Mouse (Mus musculus): Measurements from ENCODE around the gene C2cd5. TPM values are rescaled to one million over a fixed set of nuclear protein-coding genes. Genes with fewer than 3 reads are reported as not detected.
"Not testable (repeated sequence)": the region's sequence is repeated elsewhere in the genome, so short reads cannot be mapped to it uniquely, and the experiment has no call there.

C2cd5 gene
- polyA plus RNA-seq, 1 experiment = 96.5 TPM

DNA sequence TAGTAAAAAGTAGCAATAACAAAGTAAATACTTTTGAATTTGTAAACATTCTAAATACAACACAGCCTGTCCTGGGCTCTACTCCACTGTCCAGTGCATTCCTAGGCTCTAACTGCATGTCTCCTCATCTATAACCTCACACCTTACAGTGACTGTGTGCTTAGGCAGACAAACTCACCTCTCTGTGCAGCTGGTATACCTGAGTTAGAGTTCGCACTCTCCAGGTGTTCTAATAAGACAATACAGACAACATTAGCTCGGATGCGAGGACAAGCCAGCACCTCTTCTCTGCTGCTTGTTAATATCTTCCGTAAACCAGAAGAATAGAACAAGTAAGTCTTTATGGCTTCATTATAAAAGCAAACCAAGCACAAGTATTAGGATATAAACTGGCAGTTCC, 79.8 kb downstream of the C2cd5 start:
- Histone ChIP-seq H3K27ac (ENCODE audit: insufficient read depth, low read length) (no peak overlapping the region), H3K4me3 (ENCODE audit: insufficient read depth, low read length) (no peak overlapping the region), H3K4me1 (ENCODE audit: control insufficient read depth, insufficient read depth, low read length) (no peaks in the 10 kb centered on the region)
- no peak for TF ChIP-seq POLR2A (IDR thresholded peaks at IDR 0.05; ENCODE audit: extremely low read depth, insufficient read depth, low read length)
- no peak for TF ChIP-seq CTCF (IDR thresholded peaks at IDR 0.05; ENCODE audit: extremely low read depth, insufficient read depth, low read length)

DNA sequence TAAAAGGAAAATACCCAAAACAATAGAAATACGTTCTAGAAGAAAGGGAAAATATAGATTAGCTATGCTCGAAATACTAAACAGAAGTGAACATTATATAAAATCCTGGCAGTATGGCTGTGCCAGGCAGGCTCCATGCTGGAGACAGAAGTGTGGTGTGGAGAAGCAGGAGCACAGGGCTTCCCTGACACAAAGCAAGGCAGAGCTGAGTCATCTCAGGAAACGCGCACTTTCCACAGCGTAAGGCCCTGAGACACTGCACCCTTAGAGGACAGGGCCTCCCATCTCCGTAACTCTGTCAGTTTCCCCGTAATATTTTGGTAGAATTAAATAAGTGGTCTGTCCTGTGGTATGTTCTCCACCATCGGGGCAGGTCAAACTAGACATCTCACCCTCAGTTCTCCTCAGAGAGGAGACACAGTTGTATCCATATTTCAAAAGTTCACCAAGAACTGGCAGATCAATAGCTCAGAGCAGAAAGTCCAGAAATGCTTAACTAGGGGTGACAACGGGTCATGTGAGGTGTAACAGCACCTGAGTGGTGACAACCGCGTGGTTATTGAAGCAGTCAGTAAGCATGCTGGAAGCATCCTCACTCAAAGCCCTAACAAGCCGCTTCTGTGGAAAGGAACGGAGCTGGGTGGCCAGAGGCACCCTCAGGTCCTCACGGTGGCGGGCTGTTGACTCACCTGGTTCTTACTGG, 87.3 kb downstream of the C2cd5 start:
- Histone ChIP-seq H3K27ac (ENCODE audit: insufficient read depth, low read length) (no peak overlapping the region), H3K4me1 (ENCODE audit: control insufficient read depth, insufficient read depth, low read length) (no peaks in the 10 kb centered on the region), H3K4me3 (ENCODE audit: insufficient read depth, low read length) (no peak overlapping the region)
- no peak for TF ChIP-seq POLR2A (IDR thresholded peaks at IDR 0.05; ENCODE audit: extremely low read depth, insufficient read depth, low read length)
- no peak for TF ChIP-seq CTCF (IDR thresholded peaks at IDR 0.05; ENCODE audit: extremely low read depth, insufficient read depth, low read length)

DNA sequence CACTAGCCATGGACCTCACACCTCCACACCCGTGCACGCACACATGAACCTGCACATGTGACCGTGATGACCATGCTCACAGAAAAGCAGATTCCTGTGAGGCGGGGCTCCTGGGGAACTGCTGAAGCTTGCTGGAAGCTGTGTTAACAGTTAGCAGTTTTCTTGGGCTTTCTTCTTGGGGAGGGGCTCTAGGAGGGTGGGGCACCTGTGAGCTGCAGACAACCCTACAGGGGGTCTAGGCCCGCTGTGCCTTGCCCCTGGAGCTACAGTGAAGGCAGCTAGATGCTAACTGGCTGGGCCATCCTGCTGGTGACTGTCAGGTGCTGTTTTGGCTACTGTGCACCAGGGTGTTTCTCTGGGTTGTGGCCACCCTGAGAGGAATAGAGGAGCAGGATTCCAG, 91.1 kb downstream of the C2cd5 start:
- TF ChIP-seq CTCF (IDR thresholded peaks at IDR 0.05; ENCODE audit: extremely low read depth, insufficient read depth, low read length) (no peak), POLR2A (IDR thresholded peaks at IDR 0.05; ENCODE audit: extremely low read depth, insufficient read depth, low read length) (no peak)
- Histone ChIP-seq H3K4me1 (ENCODE audit: control insufficient read depth, insufficient read depth, low read length) (no peaks in the 10 kb centered on the region), H3K4me3 (ENCODE audit: insufficient read depth, low read length) (no peak overlapping the region), H3K27ac (ENCODE audit: insufficient read depth, low read length) (no peak overlapping the region)

DNA sequence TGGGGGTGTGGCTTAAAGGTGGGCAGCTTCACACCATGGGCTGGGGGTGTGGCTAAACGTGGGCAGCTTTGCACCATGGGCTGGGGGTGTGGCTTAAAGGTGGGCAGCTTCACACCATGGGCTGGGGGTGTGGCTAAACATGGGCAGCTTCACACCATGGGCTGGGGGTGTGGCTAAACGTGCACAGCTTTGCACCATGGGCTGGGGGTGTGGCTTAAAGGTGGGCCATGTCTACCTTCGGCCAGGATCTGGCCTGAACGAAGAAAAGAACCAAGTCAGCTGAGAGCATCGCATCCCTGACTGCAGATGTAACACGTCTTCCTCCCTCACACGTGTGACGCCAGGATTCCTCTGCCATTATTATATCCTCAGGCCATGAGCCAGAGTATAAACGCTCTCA, 94.7 kb downstream of the C2cd5 start:
- not testable (repeated sequence) for H3K27ac ChIP-seq (ENCODE audit: insufficient read depth, low read length); H3K4me1 ChIP-seq (ENCODE audit: control insufficient read depth, insufficient read depth, low read length); H3K4me3 ChIP-seq (ENCODE audit: insufficient read depth, low read length)

DNA sequence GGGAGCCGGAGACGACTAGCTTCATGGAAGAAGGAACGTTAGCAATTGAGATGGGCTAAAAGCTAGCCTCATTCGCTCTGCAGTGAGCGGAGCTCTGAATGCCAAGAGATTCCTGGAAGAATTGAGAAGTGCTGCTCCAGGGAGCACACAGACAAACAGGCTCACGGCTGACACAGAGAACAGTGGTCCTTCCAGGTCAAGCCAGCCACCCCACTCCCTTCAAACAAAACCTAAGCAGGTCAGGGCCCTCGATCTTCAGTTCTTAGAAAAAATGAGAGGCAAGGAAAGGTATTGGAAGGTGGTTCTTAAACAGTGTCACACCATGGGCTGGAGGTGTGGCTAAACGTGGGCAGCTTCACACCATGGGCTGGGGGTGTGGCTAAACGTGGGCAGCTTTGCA, 95.1 kb downstream of the C2cd5 start:
- TF ChIP-seq CTCF (IDR thresholded peaks at IDR 0.05; ENCODE audit: extremely low read depth, insufficient read depth, low read length) = no peak
- TF ChIP-seq POLR2A (IDR thresholded peaks at IDR 0.05; ENCODE audit: extremely low read depth, insufficient read depth, low read length) = no peak
- no peak overlapping the region for H3K4me3 ChIP-seq (ENCODE audit: insufficient read depth, low read length)
- no peak overlapping the region for H3K27ac ChIP-seq (ENCODE audit: insufficient read depth, low read length)
- no peaks in the 10 kb centered on the region for H3K4me1 ChIP-seq (ENCODE audit: control insufficient read depth, insufficient read depth, low read length)

DNA sequence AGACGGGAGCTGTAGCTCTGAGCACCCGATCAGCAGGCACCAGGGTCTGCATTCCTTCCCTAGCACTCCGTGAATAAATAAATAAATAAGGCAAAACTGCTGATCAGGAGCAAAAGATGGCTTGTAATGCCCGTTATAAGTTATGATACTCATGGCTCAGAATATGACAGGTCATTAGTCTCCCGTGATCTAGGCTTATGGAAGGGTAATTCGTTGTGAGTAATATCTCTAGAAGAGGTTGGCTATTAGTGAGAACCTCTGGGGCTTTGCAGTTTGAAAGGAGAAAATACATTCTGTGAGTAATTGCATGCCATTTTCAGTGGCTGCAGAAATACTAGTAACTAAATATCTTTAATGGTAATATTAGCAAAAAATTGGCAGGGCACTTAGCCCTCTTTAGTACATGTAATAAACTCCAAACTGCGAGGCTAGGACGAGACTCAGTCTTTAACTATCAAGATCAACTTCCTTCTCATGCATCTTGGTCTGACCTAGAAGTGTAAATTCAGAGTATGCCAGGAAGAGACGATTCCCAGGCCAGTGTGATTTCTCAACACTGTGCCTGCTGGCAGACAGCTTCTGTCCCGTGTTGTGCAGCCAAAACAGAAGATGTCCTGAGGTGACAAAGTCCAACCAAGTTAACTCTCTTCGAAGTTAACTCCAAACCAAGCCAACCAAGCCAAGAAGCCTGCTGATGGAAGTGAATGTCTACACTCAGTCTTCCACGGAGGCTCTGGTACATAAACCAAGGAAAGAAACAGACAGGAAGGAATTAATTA, 101.5 kb downstream of the C2cd5 start:
- no peak overlapping the region for H3K4me3 ChIP-seq (ENCODE audit: insufficient read depth, low read length)
- H3K27ac ChIP-seq (ENCODE audit: insufficient read depth, low read length) = no peak overlapping the region
- TF ChIP-seq POLR2A (IDR thresholded peaks at IDR 0.05; ENCODE audit: extremely low read depth, insufficient read depth, low read length) = no peak
- no peak for TF ChIP-seq CTCF (IDR thresholded peaks at IDR 0.05; ENCODE audit: extremely low read depth, insufficient read depth, low read length)
- no peaks in the 10 kb centered on the region for H3K4me1 ChIP-seq (ENCODE audit: control insufficient read depth, insufficient read depth, low read length)

DNA sequence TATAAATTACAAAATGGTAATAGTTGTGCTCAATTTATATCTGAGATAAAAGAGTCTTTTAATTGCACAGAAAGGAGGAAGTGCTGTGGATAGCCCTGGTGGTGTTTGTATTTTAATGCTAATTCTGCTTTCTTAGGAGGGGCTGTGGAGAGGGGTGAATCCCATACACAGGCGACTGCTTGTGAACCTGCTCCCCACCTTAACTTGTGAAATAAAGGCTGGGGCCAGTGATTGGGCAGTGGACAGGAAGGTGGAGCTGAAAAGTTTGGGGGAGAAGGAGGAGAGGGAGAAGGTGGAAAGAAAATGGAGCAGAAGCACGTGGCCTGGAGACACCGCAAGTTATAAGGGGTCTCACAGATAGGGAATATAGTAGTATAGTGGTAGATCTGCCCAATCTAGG, 103.1 kb downstream of the C2cd5 start:
- Histone ChIP-seq H3K4me3 (ENCODE audit: insufficient read depth, low read length) (no peak overlapping the region), H3K27ac (ENCODE audit: insufficient read depth, low read length) (no peak overlapping the region), H3K4me1 (ENCODE audit: control insufficient read depth, insufficient read depth, low read length) (no peaks in the 10 kb centered on the region)
- TF ChIP-seq CTCF (IDR thresholded peaks at IDR 0.05; ENCODE audit: extremely low read depth, insufficient read depth, low read length) (no peak), POLR2A (IDR thresholded peaks at IDR 0.05; ENCODE audit: extremely low read depth, insufficient read depth, low read length) (no peak)

DNA sequence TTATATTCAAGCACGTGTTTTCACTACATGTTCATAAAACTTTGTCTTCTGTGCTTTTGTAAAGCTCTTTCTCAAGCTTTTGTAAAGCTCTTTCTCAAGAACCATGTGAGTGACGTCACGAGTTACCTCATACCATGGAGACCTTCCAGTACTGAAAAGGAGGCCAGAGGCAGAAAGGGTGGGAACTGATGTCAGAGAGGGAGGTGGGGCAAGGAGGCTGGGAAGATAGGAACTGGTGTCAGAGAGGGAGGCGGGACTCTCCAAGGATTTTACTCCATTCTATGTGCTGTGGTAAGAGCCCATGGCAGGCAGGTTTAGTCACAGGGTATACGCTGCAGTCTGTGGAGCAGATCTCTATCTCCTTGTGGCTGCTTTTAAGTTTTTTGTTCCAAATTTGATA, 104.4 kb downstream of the C2cd5 start:
- no peak for TF ChIP-seq CTCF (IDR thresholded peaks at IDR 0.05; ENCODE audit: extremely low read depth, insufficient read depth, low read length)
- TF ChIP-seq POLR2A (IDR thresholded peaks at IDR 0.05; ENCODE audit: extremely low read depth, insufficient read depth, low read length) = no peak
- Histone ChIP-seq H3K4me1 (ENCODE audit: control insufficient read depth, insufficient read depth, low read length) (no peaks in the 10 kb centered on the region), H3K27ac (ENCODE audit: insufficient read depth, low read length) (no peak overlapping the region), H3K4me3 (ENCODE audit: insufficient read depth, low read length) (no peak overlapping the region)

DNA sequence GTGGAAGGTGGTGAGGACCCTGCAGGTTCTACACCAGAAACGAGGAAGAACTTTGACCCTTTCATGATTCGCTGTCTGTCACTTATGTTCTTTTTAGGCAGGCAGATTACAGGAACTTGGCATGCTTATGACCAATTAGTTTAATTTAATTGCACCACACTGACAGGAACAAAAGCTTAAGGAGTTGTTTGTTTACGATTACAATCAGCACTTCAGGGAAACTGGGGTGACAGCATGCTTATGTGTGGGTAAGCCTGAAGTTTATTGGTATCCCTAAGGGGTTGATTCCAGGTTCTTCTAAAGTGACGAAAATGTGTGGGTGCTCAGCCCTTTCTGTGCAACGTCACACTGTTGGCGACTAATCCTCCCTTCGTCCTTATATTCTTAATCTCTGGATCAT, 105.1 kb downstream of the C2cd5 start:
- Histone ChIP-seq H3K4me1 (ENCODE audit: control insufficient read depth, insufficient read depth, low read length) (no peaks in the 10 kb centered on the region), H3K27ac (ENCODE audit: insufficient read depth, low read length) (no peak overlapping the region), H3K4me3 (ENCODE audit: insufficient read depth, low read length) (no peak overlapping the region)
- TF ChIP-seq POLR2A (IDR thresholded peaks at IDR 0.05; ENCODE audit: extremely low read depth, insufficient read depth, low read length) (no peak), CTCF (IDR thresholded peaks at IDR 0.05; ENCODE audit: extremely low read depth, insufficient read depth, low read length) (no peak)
